In genomic region chr3:100470902-100471301, GRCm38 (mm10) we compare ENCODE assay signal across 15 mouse cellular contexts.
"Had no signal": no experiment of that assay in that cellular context is flagged by ENCODE, and none has a peak within 500 bp of the region (broad histone marks: within the 10 kb centered on the region; RNA-seq: fewer than 3 reads in every experiment).

No protein-coding gene starts in this region.

- H3K4me3 ChIP-seq: megakaryocyte, embryonic 14.5 days; midbrain, embryonic 13.5 days; midbrain, embryonic 15.5 days; neural tube, embryonic 12.5 days; stomach, embryonic 15.5 days had no signal

- H3K4me2 ChIP-seq: lung, embryonic 14.5 days; midbrain, embryonic 11.5 days; midbrain, embryonic 13.5 days; midbrain, embryonic 15.5 days; neural tube, embryonic 12.5 days; stomach, embryonic 15.5 days had no signal

- H3K9ac ChIP-seq: lung, embryonic 14.5 days; midbrain, embryonic 13.5 days; midbrain, embryonic 15.5 days; neural tube, embryonic 12.5 days; stomach, embryonic 15.5 days had no signal

- H3K27ac ChIP-seq: midbrain, embryonic 13.5 days; midbrain, embryonic 15.5 days; neural tube, embryonic 12.5 days; stomach, embryonic 15.5 days; stomach, postnatal 0 days had no signal

- ATAC-seq: midbrain, embryonic 13.5 days; midbrain, embryonic 15.5 days had no signal

- H3K4me1 ChIP-seq: stomach, embryonic 15.5 days had no signal

- H3K9me3 ChIP-seq: midbrain, embryonic 13.5 days; midbrain, embryonic 15.5 days; neural tube, embryonic 12.5 days; stomach, embryonic 15.5 days had no signal

- DNase-seq: lung, adult 18-20 months; lung, embryonic 14.5 days; lung, postnatal 10 days; lung, postnatal 4 days; right cerebral cortex, postnatal 14 days; thymus, adult 2 months; thymus, postnatal 25 days; thymus, postnatal 4 days had no signal

- H3K36me3 ChIP-seq: midbrain, embryonic 15.5 days; neural tube, embryonic 12.5 days; stomach, embryonic 15.5 days had no signal

- H3K27me3 ChIP-seq: midbrain, embryonic 13.5 days; midbrain, embryonic 15.5 days; neural tube, embryonic 12.5 days; stomach, embryonic 15.5 days had no signal
